Mouse (Mus musculus) midbrain, embryonic 10.5 days (tissue): ENCODE data around the gene AC124502.3. TPM values are rescaled to one million over a fixed set of nuclear protein-coding genes. Genes with fewer than 3 reads are reported as not detected.

Source experiments
- DNase-seq: peaks from one replicate; pipeline ENCODE4 v3.0.0-alpha.2; 2017; ENCODE audit warnings: low spot score
- H3K27ac ChIP-seq: fragments of 300-500 bp; sonication (generic); replicated peaks from 2 replicates; pipeline ENCODE4 v1.5.1; 2016; ENCODE audit warnings: mild to moderate bottlenecking
- H3K27me3 ChIP-seq: fragments of 300-500 bp; sonication (generic); 2 replicates; pipeline ENCODE4 v1.6.1; 2016; ENCODE audit warnings: low read depth, mild to moderate bottlenecking; ENCODE audit not compliant: poor library complexity, severe bottlenecking
- H3K36me3 ChIP-seq: fragments of 300-500 bp; sonication (generic); 2 replicates; pipeline ENCODE4 v1.6.1; 2016; ENCODE audit warnings: mild to moderate bottlenecking, moderate library complexity
- H3K4me1 ChIP-seq: fragments of 300-500 bp; sonication (generic); 2 replicates; pipeline ENCODE4 v1.6.1; 2016
- H3K4me3 ChIP-seq: fragments of 300-500 bp; sonication (generic); 2 replicates; pipeline ENCODE4 v1.5.1; 2016; ENCODE audit warnings: mild to moderate bottlenecking, moderate library complexity
- H3K9me3 ChIP-seq: fragments of 300-500 bp; sonication (generic); replicated peaks from 2 replicates; pipeline ENCODE4 v1.6.1; 2016; ENCODE audit warnings: mild to moderate bottlenecking
- WGBS: fragments of 180-500 bp; shearing (Covaris S2); methylation state at CpG from one replicate; pipeline ENCODE4 v1.1.7; 2016; 5-methylcytosine and 5-hydroxymethylcytosine counted together
- polyA plus RNA-seq: library from polyadenylated mRNA; unstranded; fragments of >200 nt; fragmentation: Nextera tagmentation; extraction: Ambion mirVana; gene quantifications from 2 replicates; pipeline ENCODE4 v1.2.1, GENCODE M21; 2016

Gene AC124502.3
- polyA plus RNA-seq, 1 experiment from 2014 or later, result 2.2 TPM

DNA sequence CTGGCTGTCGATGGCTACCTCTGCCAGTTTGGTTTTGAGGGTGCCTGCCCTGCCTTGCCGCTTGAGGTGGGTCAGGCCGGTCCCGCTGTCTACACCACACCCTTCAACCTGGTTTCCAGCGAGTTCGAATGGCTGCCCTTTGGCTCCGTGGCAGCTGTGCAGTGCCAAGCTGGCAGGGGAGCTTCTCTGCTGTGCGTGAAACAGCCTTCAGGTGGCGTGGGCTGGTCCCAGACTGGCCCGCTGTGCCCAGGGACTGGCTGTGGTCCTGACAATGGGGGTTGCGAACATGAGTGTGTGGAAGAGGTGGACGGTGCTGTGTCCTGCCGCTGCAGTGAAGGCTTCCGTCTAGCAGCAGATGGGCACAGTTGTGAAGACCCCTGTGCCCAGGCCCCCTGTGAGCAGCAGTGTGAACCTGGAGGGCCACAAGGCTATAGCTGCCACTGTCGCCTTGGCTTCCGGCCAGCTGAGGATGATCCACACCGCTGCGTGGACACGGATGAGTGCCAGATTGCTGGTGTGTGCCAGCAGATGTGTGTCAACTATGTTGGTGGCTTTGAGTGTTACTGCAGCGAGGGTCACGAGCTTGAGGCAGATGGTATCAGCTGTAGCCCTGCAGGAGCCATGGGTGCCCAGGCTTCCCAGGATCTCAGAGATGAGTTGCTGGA, 30.0 kb downstream of the AC124502.3 start:
- no peak for DNase-seq
- Histone ChIP-seq H3K36me3 (no peaks in the 10 kb centered on the region), H3K4me1 (peaks cover 58% of the 10 kb centered on the region), H3K27ac (peak overlapping the region; percentile 74), H3K9me3 (no peaks in the 10 kb centered on the region), H3K4me3 (peak overlapping the region; percentile 52), H3K27me3 (peaks cover 65% of the 10 kb centered on the region)
- whole genome bisulfite sequencing, result 38% methylated on average over 21 of the region's 21 CpGs

DNA sequence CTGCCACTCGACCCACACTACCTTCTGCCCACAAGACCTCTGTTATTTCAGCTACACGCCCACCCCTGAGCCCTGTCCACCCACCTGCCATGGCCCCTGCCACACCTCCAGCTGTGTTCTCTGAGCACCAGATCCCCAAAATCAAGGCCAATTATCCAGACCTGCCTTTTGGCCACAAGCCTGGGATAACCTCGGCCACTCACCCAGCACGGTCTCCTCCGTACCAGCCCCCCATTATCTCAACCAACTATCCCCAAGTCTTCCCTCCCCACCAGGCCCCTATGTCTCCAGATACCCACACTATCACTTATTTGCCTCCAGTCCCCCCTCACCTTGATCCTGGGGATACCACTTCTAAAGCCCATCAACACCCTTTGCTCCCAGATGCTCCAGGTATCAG, 30.8 kb downstream of the AC124502.3 start:
- H3K27ac ChIP-seq, result no peak overlapping the region
- 81% methylated on average over 5 of the region's 5 CpGs for WGBS
- DNase-seq, result no peak
- H3K9me3 ChIP-seq, result no peaks in the 10 kb centered on the region
- peaks cover 73% of the 10 kb centered on the region for H3K27me3 ChIP-seq
- peaks cover 58% of the 10 kb centered on the region for H3K4me1 ChIP-seq
- H3K36me3 ChIP-seq, result no peaks in the 10 kb centered on the region
- H3K4me3 ChIP-seq, result peak overlapping the region; percentile 52; the same call in 1 of the 2 replicates

DNA sequence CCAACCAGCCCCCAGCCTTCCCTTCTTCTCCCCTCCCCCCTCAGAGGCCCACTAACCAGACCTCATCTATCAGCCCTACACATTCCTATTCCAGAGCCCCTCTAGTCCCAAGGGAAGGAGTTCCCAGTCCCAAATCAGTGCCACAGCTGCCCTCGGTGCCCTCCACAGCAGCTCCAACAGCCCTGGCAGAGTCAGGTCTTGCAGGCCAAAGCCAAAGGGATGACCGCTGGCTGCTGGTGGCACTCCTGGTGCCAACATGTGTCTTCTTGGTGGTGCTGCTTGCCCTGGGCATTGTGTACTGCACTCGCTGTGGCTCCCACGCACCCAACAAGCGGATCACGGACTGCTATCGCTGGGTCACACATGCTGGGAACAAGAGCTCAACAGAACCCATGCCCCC, 31.3 kb downstream of the AC124502.3 start:
- H3K27ac ChIP-seq, result no peak overlapping the region; the same call in 1 of the 2 replicates
- peaks cover 77% of the 10 kb centered on the region for H3K27me3 ChIP-seq
- DNase-seq, result no peak
- H3K4me3 ChIP-seq, result peak overlapping the region; percentile 52; the same call in 1 of the 2 replicates
- no peaks in the 10 kb centered on the region for H3K36me3 ChIP-seq
- H3K9me3 ChIP-seq, result no peaks in the 10 kb centered on the region
- 85% methylated on average over 7 of the region's 7 CpGs for WGBS
- peaks cover 58% of the 10 kb centered on the region for H3K4me1 ChIP-seq

DNA sequence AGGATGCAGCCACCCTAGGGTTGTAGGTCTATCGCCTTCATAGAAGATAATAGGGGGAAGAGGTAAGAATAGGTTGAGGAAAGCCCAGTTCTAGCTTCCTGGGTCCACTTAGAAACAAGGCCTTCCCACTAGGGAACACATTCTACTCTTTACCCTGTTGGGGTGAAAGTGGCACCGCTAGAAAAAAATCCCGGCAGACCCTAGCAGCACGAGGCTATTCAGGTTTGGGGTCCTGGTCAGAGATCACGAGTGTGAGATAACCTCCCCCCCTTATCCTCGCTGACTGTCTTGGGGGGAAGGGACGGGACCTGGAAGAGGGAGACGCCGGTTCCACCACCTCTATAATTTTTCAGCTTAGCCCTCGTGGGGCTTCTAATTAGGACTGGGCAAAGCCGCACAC, 32.4 kb downstream of the AC124502.3 start:
- peaks cover 58% of the 10 kb centered on the region for H3K4me1 ChIP-seq

DNA sequence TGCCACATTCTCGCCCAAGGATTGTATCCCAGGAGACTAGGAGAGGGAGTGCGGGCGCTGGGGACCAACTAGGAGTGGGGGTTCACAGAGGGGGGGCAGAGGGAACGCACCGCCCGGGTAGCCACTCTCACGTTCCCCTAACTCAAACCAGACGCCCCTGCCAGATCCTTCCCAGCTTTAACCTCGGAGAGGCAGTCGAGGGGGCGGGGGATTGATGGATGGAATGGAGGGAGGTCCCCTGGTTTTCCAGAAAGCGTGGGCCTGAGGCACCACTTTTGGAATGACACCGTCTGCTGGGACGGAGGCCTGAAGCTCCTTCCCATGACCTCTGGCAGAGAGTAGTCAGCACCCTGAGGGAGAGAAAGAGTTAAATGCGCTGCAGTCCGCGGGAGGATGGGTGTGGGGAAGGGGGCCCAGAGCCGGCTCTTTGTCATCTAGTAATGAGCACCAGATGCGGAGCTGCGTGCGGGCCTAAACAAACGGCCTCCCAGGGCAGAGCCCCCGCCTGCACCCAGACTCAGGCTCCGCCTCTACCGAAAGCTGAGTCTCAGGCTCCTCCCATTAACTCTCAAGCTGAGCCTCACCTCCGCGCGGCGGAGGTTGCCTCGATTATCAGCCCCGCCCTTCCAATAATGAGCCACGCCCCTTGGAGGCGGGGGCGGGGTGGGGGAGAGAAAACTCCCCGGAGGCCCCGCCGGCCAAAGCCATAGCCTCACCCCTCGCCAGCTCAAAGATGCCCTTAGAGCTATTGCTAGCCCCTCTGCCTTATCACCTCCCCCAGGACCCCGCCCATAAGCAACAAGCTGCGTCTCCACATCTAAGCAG, 33.1 kb downstream of the AC124502.3 start:
- H3K4me3 ChIP-seq, result peak overlapping the region; percentile 60
- peak; percentile 86 for DNase-seq
- peak overlapping the region; percentile 88 for H3K27ac ChIP-seq
- H3K27me3 ChIP-seq, result peaks cover 64% of the 10 kb centered on the region
- under 1% methylated on average over 40 of the region's 40 CpGs for WGBS
- H3K36me3 ChIP-seq, result no peaks in the 10 kb centered on the region
- no peaks in the 10 kb centered on the region for H3K9me3 ChIP-seq
- H3K4me1 ChIP-seq, result peaks cover 58% of the 10 kb centered on the region

More for the DNA sequence above, 32.4 kb downstream of the AC124502.3 start:
- Histone ChIP-seq H3K4me3 (peak overlapping the region; percentile 60), H3K27ac (peak overlapping the region; percentile 88), H3K9me3 (no peaks in the 10 kb centered on the region), H3K27me3 (peaks cover 70% of the 10 kb centered on the region), H3K36me3 (no peaks in the 10 kb centered on the region)
- no peak for DNase-seq
- 9% methylated on average over 11 of the region's 11 CpGs for WGBS

DNA sequence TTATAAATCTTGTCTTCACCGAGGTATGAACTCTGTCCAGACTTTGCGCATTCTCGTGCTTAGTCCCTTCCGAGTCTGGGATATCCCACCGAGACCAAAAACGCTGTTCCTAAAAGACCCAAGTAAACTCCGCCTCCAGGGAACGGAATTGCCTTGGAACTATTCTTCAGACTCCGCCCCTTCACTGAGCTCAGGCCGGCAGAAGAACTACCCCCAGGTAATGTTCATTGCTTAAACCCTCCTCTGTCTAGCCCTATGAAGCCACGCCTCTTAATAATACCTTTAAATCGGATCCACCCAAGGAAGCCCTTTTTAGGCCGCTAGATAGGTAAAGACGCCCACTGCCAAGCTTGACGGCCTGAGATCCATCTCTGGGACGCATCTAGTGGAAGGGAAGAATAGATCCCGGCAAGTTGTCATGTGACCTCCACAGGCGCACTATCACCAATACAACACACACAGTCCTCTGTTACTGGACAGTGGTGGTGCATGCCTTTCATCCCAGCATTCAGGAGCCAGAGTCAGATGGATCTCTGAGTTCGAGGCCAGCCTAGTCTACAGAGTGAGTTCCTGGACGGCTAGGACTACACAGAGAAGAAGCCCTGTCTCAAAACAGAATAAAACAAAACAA, 33.8 kb downstream of the AC124502.3 start:
- H3K36me3 ChIP-seq, result no peaks in the 10 kb centered on the region
- peaks cover 56% of the 10 kb centered on the region for H3K27me3 ChIP-seq
- peaks cover 50% of the 10 kb centered on the region for H3K4me1 ChIP-seq
- H3K9me3 ChIP-seq, result no peaks in the 10 kb centered on the region
- peak; percentile 38 for DNase-seq
- peak overlapping the region; percentile 88 for H3K27ac ChIP-seq
- peak overlapping the region; percentile 60 for H3K4me3 ChIP-seq
- WGBS, result 5% methylated on average over 20 of the region's 20 CpGs

DNA sequence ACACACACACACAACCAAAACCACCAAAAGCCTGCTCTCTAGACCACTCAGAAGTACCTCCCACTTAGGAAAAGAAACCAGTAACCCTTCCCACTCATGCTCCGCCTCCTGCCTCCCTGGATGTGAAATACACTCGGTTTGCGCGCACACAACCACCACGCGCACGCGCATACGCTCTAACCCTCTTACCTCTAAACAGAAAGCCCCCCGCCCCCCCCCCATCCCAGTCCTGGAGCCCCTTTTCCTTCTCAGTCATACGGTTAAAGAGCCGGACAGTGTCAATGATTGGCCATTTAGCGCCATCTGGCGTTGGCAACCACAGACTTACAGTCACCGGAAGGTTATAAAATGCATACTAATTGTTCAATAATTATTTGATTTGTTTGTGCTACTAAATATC, 34.3 kb downstream of the AC124502.3 start:
- H3K36me3 ChIP-seq, result no peaks in the 10 kb centered on the region
- peaks cover 45% of the 10 kb centered on the region for H3K4me1 ChIP-seq
- H3K4me3 ChIP-seq, result peak overlapping the region; percentile 60
- no peak overlapping the region for H3K27ac ChIP-seq
- H3K9me3 ChIP-seq, result no peaks in the 10 kb centered on the region
- peak; percentile 75 for DNase-seq
- H3K27me3 ChIP-seq, result peaks cover 51% of the 10 kb centered on the region
- 2% methylated on average over 15 of the region's 15 CpGs for WGBS

DNA sequence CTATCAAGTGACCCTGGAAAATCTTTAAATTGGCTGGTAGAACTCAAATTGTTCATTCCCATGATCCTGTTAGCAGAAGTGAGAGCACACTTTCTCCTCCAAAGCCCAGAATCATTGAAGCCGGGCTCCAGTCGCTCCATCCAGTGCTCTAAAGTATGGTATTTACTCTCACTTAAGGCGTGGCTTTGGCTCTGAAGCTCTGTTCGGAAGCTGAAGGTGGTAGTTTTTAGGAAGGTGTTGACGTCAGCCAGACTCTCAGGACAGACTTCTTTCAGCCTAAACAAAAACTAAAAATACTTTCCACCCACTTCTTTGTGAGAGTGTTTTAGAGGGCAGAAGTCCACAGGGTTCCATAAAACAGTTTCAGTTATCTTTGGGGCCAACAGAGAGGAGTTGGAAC, 34.8 kb downstream of the AC124502.3 start:
- Histone ChIP-seq H3K4me1 (peaks cover 40% of the 10 kb centered on the region), H3K9me3 (no peaks in the 10 kb centered on the region), H3K4me3 (no peak overlapping the region), H3K36me3 (no peaks in the 10 kb centered on the region), H3K27ac (no peak overlapping the region), H3K27me3 (peaks cover 46% of the 10 kb centered on the region)
- WGBS, result 46% methylated on average over 5 of the region's 5 CpGs
- no peak for DNase-seq

DNA sequence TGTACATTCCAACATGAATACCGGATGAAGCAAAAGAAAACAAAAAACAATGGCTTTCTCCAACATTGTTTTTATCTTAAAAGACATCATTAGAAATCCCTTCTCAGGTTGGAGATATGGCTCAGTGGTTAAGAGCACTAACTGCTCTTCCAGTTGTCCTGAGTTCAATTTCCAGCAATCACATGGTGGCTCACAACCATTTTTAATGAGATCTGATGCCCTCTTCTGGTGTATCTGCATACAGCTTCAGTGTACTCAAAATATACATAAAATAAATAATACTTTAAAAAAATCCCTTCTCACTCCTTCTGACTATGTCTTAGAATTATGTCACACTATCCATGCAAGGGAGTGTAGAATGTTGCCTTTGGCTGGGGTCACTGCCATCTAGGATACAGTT, 40.6 kb downstream of the AC124502.3 start:
- peaks cover 56% of the 10 kb centered on the region for H3K27me3 ChIP-seq
- 85% methylated on average over 1 of the region's 1 CpGs for WGBS
- no peak overlapping the region for H3K27ac ChIP-seq
- H3K4me1 ChIP-seq, result no peaks in the 10 kb centered on the region
- H3K9me3 ChIP-seq, result no peaks in the 10 kb centered on the region
- H3K4me3 ChIP-seq, result no peak overlapping the region
- no peaks in the 10 kb centered on the region for H3K36me3 ChIP-seq
- DNase-seq, result no peak

DNA sequence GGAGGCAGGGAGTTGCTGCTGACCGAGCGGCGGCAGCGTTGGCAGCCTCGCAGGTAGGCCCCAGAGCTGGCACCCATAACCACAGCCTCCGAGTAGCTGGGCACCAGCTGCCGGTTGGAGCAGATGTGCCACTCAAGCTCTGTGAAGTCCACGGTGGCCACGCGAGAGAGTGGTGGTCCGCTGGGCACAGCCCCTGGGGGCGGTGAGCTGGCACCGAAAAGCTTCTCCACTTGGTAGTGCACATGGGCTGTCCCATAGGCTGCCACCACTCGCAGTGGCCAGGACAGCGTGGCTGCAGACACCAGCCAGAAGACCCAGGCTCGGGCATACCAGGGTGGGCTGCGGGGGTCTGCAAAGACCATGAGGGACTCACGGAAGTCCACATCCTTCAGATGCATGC, 43.3 kb downstream of the AC124502.3 start:
- DNase-seq, result no peak
- Histone ChIP-seq H3K4me3 (no peak overlapping the region), H3K27ac (no peak overlapping the region), H3K27me3 (peaks cover 70% of the 10 kb centered on the region), H3K9me3 (no peaks in the 10 kb centered on the region), H3K36me3 (no peaks in the 10 kb centered on the region), H3K4me1 (peaks cover 12% of the 10 kb centered on the region)
- 60% methylated on average over 18 of the region's 18 CpGs for WGBS

DNA sequence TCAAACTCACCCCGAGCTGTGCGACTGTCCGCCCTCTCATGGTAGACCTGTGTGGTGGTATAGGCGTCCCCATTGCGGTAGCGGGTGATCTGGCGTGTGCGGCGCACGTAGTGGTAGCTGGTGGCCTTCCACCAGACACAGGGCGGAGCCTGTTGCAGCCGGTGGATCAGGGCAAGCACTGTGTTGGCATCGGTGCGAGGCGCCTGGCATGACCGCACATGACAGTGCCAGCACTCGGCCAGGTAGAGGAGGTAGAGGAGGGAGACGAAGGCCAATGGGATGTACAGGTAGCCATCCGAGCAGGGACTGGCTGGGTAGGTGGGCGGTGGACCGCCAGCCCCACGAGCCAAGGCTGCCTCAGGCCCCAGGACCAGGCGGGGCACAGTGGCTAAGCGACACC, 43.9 kb downstream of the AC124502.3 start:
- Histone ChIP-seq H3K4me1 (peaks cover 17% of the 10 kb centered on the region), H3K9me3 (no peaks in the 10 kb centered on the region), H3K27me3 (peaks cover 70% of the 10 kb centered on the region), H3K4me3 (no peak overlapping the region), H3K27ac (no peak overlapping the region), H3K36me3 (no peaks in the 10 kb centered on the region)
- DNase-seq, result no peak
- 70% methylated on average over 24 of the region's 24 CpGs for WGBS

DNA sequence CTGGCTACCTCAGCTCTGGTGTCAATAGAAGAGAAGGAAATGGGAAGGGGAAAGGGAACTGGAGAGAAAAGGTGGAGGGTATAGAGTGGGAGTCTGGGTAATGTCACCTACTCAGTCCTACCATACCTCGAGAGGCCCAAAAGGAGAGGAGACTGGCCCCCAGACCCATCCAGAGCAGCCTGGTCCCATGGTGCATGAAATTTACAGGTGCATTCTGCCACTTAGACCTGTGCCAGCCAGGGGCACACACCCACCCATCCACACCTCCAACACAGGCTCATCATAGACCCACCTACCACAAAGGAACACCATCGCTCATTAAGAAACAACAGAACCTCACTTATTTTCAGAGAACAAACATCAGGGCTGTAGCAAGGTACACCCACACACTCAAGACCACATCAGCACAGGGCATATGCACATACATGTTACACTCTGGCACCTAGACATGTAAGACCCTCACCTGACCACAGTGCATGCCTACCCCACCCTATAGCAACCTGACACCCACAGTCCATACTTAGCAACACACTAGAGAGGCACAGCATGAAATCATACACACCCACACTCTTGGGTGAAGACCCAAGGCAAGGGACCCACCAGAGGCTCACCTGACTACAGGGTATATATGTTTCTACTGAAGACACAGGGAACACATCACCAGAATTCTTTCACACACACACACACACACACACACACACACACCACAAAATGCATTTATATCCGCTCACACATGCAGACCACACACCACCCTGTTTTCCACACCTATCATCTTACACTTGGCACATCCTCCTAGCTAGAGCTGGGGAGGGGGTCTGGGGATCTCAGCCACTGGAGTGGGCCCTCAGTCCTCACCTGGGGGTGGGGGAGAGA, 45.5 kb downstream of the AC124502.3 start:
- Histone ChIP-seq H3K27me3 (peaks cover 70% of the 10 kb centered on the region), H3K9me3 (no peaks in the 10 kb centered on the region), H3K27ac (no peak overlapping the region), H3K36me3 (no peaks in the 10 kb centered on the region), H3K4me1 (peaks cover 26% of the 10 kb centered on the region), H3K4me3 (peak overlapping the region; percentile 59; the same call in 1 of the 2 replicates)
- no peak for DNase-seq
- WGBS, result 55% methylated on average over 3 of the region's 3 CpGs
